Mouse (Mus musculus) liver, embryonic 14 days (tissue): ENCODE data around the gene Ccdc27. TPM values are rescaled to one million over a fixed set of nuclear protein-coding genes. Genes with fewer than 3 reads are reported as not detected.

Source experiments
- polyA plus RNA-seq: library from polyadenylated mRNA; depleted of rRNA; stranded (reverse); fragments of >200 nt; gene quantifications from 2 replicates; pipeline ENCODE4 v1.2.3, GENCODE M21; 2012; rRNA removed

The Ccdc27 gene
- not detected in 2 replicates for polyA plus RNA-seq

GRCm38 (mm10) chr4:154042577-154042976 lies at the start of gene Ccdc27:
TSS of gene Ccdc27 (minus strand) at chr4:154042677.

GRCm38 (mm10) chr4:154025641-154026440 lies 16.6 kb downstream of the Ccdc27 start, which contains the start of gene Smim1:
TSS of gene Smim1 (minus strand) at chr4:154026230.

GRCm38 (mm10) chr4:154011646-154012089 lies 30.8 kb downstream of the Ccdc27 start, which contains the start of gene Lrrc47:
TSS of gene Lrrc47 (plus strand) at chr4:154011731.

Other genes starting within 250 kb of the Ccdc27 start
- gene A430005L14Rik, start 85.4 kb downstream of the Ccdc27 start, polyA plus RNA-seq, result 26.8 and 33.3 TPM in 2 replicates
- 7.7 and 7.8 TPM in 2 replicates for gene Dffb, start 67.6 kb downstream of the Ccdc27 start, polyA plus RNA-seq
- 3.5 and 4.0 TPM in 2 replicates for gene Cep104, start 67.5 kb downstream of the Ccdc27 start, polyA plus RNA-seq
- 22.5 and 23.0 TPM in 2 replicates for gene Lrrc47, start 30.9 kb downstream of the Ccdc27 start, polyA plus RNA-seq
- 186 and 199 TPM in 2 replicates for gene Smim1, start 16.4 kb downstream of the Ccdc27 start, polyA plus RNA-seq
- gene Trp73, start 97.5 kb upstream of the Ccdc27 start, polyA plus RNA-seq, result 0.01 TPM in 1 of 2 replicates, not detected in the other
- gene Wrap73, start 99.7 kb upstream of the Ccdc27 start, polyA plus RNA-seq, result 14.0 and 16.0 TPM in 2 replicates
- 62.7 and 71.1 TPM in 2 replicates for gene Tprgl, start 118.0 kb upstream of the Ccdc27 start, polyA plus RNA-seq
- gene Megf6, start 128.1 kb upstream of the Ccdc27 start, polyA plus RNA-seq, result 0.53 and 0.70 TPM in 2 replicates